Mouse (Mus musculus): ENCODE results near the gene Gon4l. TPM values are rescaled to one million over a fixed set of nuclear protein-coding genes. Genes with fewer than 3 reads are reported as not detected.

The Gon4l gene
- polyA plus RNA-seq, 1 experiment from 2014 or later: 3.3 TPM

GRCm38 (mm10) chr3:88951327-88951800 lies 116.3 kb downstream of the Gon4l start:
- peak overlapping the region; percentile 86 for H3K9ac ChIP-seq (ENCODE audit: low read depth, low read length)
- WGBS: 0% methylated on average over 5 of the region's 5 CpGs
- 0 out of 2 replicates have a peak, but pooled peaks cover 7% of the 10 kb centered on the region for H3K4me1 ChIP-seq (replicated peaks; ENCODE audit: control insufficient read depth, insufficient read depth, low read length)
- peak overlapping the region; percentile 84 for H3K4me2 ChIP-seq (replicated peaks; ENCODE audit: low read depth)
- H3K27ac ChIP-seq (ENCODE audit: low read depth, low read length): peak overlapping the region; percentile 99
- no peaks in the 10 kb centered on the region for H3K9me3 ChIP-seq (ENCODE audit: control insufficient read depth)
- no peaks in the 10 kb centered on the region for H3K36me3 ChIP-seq (ENCODE audit: control insufficient read depth, insufficient read depth)
- no peaks in the 10 kb centered on the region for H3K27me3 ChIP-seq (replicated peaks; ENCODE audit: control insufficient read depth, insufficient read depth, low read length)
- TF ChIP-seq CTCF (IDR thresholded peaks at IDR 0.05; ENCODE audit: low read depth): no peak
- no peak for ATAC-seq
- peak overlapping the region; percentile 72 for H3K4me3 ChIP-seq (ENCODE audit: low read depth, low read length)

GRCm38 (mm10) chr3:88953246-88953645 lies 118.2 kb downstream of the Gon4l start:
- no peak overlapping the region for H3K4me3 ChIP-seq (ENCODE audit: low read depth, low read length)
- WGBS: 64% methylated on average over 4 of the region's 4 CpGs
- H3K4me2 ChIP-seq (replicated peaks; ENCODE audit: low read depth): no peak overlapping the region
- TF ChIP-seq CTCF (IDR thresholded peaks at IDR 0.05; ENCODE audit: low read depth): no peak
- H3K27me3 ChIP-seq (replicated peaks; ENCODE audit: control insufficient read depth, insufficient read depth, low read length): no peaks in the 10 kb centered on the region
- no peaks in the 10 kb centered on the region for H3K36me3 ChIP-seq (ENCODE audit: control insufficient read depth, insufficient read depth)
- H3K4me1 ChIP-seq (replicated peaks; ENCODE audit: control insufficient read depth, insufficient read depth, low read length): no peaks in the 10 kb centered on the region
- H3K9ac ChIP-seq (ENCODE audit: low read depth, low read length): no peak overlapping the region
- no peaks in the 10 kb centered on the region for H3K9me3 ChIP-seq (ENCODE audit: control insufficient read depth)
- no peak for ATAC-seq
- no peak overlapping the region for H3K27ac ChIP-seq (ENCODE audit: low read depth, low read length)

GRCm38 (mm10) chr3:88953736-88954135 lies 118.7 kb downstream of the Gon4l start:
- H3K4me2 ChIP-seq (replicated peaks; ENCODE audit: low read depth): no peak overlapping the region
- ATAC-seq: no peak
- no peaks in the 10 kb centered on the region for H3K9me3 ChIP-seq (ENCODE audit: control insufficient read depth)
- no peaks in the 10 kb centered on the region for H3K27me3 ChIP-seq (replicated peaks; ENCODE audit: control insufficient read depth, insufficient read depth, low read length)
- H3K4me3 ChIP-seq (ENCODE audit: low read depth, low read length): no peak overlapping the region
- no peaks in the 10 kb centered on the region for H3K36me3 ChIP-seq (ENCODE audit: control insufficient read depth, insufficient read depth)
- no peak overlapping the region for H3K27ac ChIP-seq (ENCODE audit: low read depth, low read length)
- H3K4me1 ChIP-seq (replicated peaks; ENCODE audit: control insufficient read depth, insufficient read depth, low read length): no peaks in the 10 kb centered on the region
- no peak overlapping the region for H3K9ac ChIP-seq (ENCODE audit: low read depth, low read length)
- no peak for TF ChIP-seq CTCF (IDR thresholded peaks at IDR 0.05; ENCODE audit: low read depth)

Other genes with a start within 250 kb of the Gon4l start
- gene Arhgef2, start 229.3 kb upstream of the Gon4l start, polyA plus RNA-seq (2015; fragmentation: Nextera tagmentation; extraction: Ambion mirVana): 21.6 and 22.1 TPM in 2 replicates
- gene Rxfp4, start 182.1 kb upstream of the Gon4l start, polyA plus RNA-seq (2015; fragmentation: Nextera tagmentation; extraction: Ambion mirVana): not detected in 2 replicates
- 35.7 and 38.6 TPM in 2 replicates for gene Khdc4, start 149.4 kb upstream of the Gon4l start, polyA plus RNA-seq (2015; fragmentation: Nextera tagmentation; extraction: Ambion mirVana)
- gene Rit1, start 118.4 kb upstream of the Gon4l start, polyA plus RNA-seq (2015; fragmentation: Nextera tagmentation; extraction: Ambion mirVana): 48.8 and 50.2 TPM in 2 replicates
- gene Syt11, start 60.1 kb upstream of the Gon4l start, polyA plus RNA-seq (2015; fragmentation: Nextera tagmentation; extraction: Ambion mirVana): 8.6 and 10.1 TPM in 2 replicates
- gene Msto1, start 78.8 kb downstream of the Gon4l start, polyA plus RNA-seq (2015; fragmentation: Nextera tagmentation; extraction: Ambion mirVana): 20.7 and 22.4 TPM in 2 replicates
- 7.4 and 9.0 TPM in 2 replicates for gene Ash1l, start 115.4 kb downstream of the Gon4l start, polyA plus RNA-seq (2015; fragmentation: Nextera tagmentation; extraction: Ambion mirVana)
- gene Dap3, start 116.0 kb downstream of the Gon4l start, polyA plus RNA-seq (2015; fragmentation: Nextera tagmentation; extraction: Ambion mirVana): 91.5 and 95.9 TPM in 2 replicates